Mouse (Mus musculus) stomach, postnatal 0 days (tissue): ENCODE data around the gene Gpld1. TPM values are rescaled to one million over a fixed set of nuclear protein-coding genes. Genes with fewer than 3 reads are reported as not detected.

Experiments used
- ATAC-seq: fragments of 200-750 bp; cut with Nextera tagmentation; 2 replicates; pipeline ENCODE4 v1.8.0; 2017; ENCODE audit not compliant: low FRiP score, low TSS enrichment
- DNase-seq: peaks from one replicate; pipeline ENCODE4 v3.0.0-alpha.2; 2016; ENCODE audit warnings: low spot score
- H3K27ac ChIP-seq: fragments of 300-500 bp; sonication (generic); replicated peaks from 2 replicates; pipeline ENCODE4 v1.5.1; 2014; ENCODE audit warnings: mild to moderate bottlenecking, control low read depth
- H3K27me3 ChIP-seq: fragments of 300-500 bp; sonication (generic); 2 replicates; pipeline ENCODE4 v1.6.1; 2014; ENCODE audit warnings: low read length; ENCODE audit not compliant: control insufficient read depth, insufficient read depth
- H3K36me3 ChIP-seq: fragments of 300-500 bp; sonication (generic); 2 replicates; pipeline ENCODE4 v1.6.1; 2014; ENCODE audit warnings: low read length, mixed read lengths; ENCODE audit not compliant: control insufficient read depth, insufficient read depth
- H3K4me1 ChIP-seq: fragments of 300-500 bp; sonication (generic); replicated peaks from 2 replicates; pipeline ENCODE4 v1.6.1; 2014; ENCODE audit warnings: antibody characterized with exemption; ENCODE audit not compliant: control insufficient read depth, insufficient read depth
- H3K4me2 ChIP-seq: fragments of 300-500 bp; sonication (generic); replicated peaks from 2 replicates; pipeline ENCODE4 v1.6.1; 2014; ENCODE audit warnings: low read depth, mild to moderate bottlenecking, control low read depth, moderate library complexity
- H3K4me3 ChIP-seq: fragments of 300-500 bp; sonication (generic); 2 replicates; pipeline ENCODE4 v1.5.1; 2014; ENCODE audit warnings: low read depth, low read length, control low read depth
- H3K9ac ChIP-seq: fragments of 300-500 bp; sonication (generic); 2 replicates; pipeline ENCODE4 v1.6.1; 2014; ENCODE audit warnings: mild to moderate bottlenecking, low read length, control low read depth, mixed read lengths
- H3K9me3 ChIP-seq: fragments of 300-500 bp; sonication (generic); 2 replicates; pipeline ENCODE4 v1.6.1; 2016; ENCODE audit warnings: low read length; ENCODE audit not compliant: control insufficient read depth
- CTCF ChIP-seq: IDR thresholded peaks from 2 replicates; pipeline ENCODE4 v1.5.1; 2016; ENCODE audit warnings: antibody characterized with exemption, low read depth, mild to moderate bottlenecking, moderate library complexity
- EP300 ChIP-seq: optimal IDR thresholded peaks from 2 replicates; pipeline ENCODE3; 2016; ENCODE audit warnings: antibody characterized with exemption
- WGBS: fragments of 180-500 bp; shearing (Covaris S2); extraction: QIAGEN DNeasy Blood & Tissue Kit; methylation state at CpG from one replicate; pipeline ENCODE4 v1.1.7; 2014; 5-methylcytosine and 5-hydroxymethylcytosine counted together
- polyA plus RNA-seq: library from polyadenylated mRNA; unstranded; fragments of >200 nt; fragmentation: Nextera tagmentation; extraction: Ambion mirVana; gene quantifications from 2 replicates; pipeline ENCODE4 v1.2.1, GENCODE M21; 2015

The Gpld1 gene
- polyA plus RNA-seq, 1 experiment from 2014 or later = 26.0 TPM

DNA sequence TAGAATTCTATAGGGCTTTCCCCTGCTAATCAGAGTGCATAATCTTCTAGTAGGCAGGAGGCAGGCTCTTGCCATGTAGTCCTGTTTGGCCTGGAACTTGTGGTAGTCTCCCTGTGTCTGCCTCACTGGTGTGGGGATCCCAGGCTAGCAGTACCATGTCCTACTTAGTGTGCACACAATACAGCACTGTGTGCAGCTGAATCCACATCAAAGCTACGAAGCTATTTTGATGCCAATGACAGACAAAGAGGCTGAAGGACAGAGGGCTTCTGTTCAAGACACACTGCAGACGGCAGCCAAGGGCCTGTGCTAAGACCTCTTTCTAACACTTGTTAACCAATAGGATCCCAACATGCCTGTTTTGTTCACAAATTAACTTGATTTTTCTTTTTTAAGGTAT lies 42.5 kb downstream of the Gpld1 start:
- no peak for DNase-seq
- Histone ChIP-seq H3K9me3 (no peaks in the 10 kb centered on the region), H3K4me3 (no peak overlapping the region), H3K4me1 (no peaks in the 10 kb centered on the region), H3K4me2 (no peak overlapping the region), H3K27me3 (no peaks in the 10 kb centered on the region), H3K36me3 (peaks cover 4% of the 10 kb centered on the region), H3K27ac (no peak overlapping the region), H3K9ac (no peak overlapping the region)
- ATAC-seq = no peak
- no peak for TF ChIP-seq CTCF
- no peak for TF ChIP-seq EP300
- WGBS = 84% methylated on average over 2 of the region's 2 CpGs

DNA sequence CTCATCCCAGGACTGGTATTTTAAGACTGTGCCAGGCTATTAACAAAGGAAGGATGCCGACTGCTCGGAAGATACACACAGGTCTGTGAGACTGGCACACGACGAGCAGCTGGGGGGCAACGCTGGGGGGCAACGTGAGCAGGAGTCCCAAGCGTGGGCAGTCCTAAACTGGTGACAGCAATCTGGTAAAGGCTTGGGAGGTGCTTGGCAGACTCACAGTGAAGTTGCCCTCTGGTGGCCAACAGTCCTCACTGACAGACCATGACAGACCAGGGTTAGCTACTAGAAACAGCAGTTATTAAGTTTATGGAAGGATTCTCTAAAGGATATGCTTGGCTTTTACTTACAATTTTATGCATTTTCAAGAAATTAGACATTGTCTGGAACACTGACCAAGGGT lies 45.4 kb downstream of the Gpld1 start:
- H3K27ac ChIP-seq = no peak overlapping the region
- H3K4me1 ChIP-seq = no peaks in the 10 kb centered on the region
- H3K4me3 ChIP-seq = no peak overlapping the region
- H3K9ac ChIP-seq = no peak overlapping the region
- no peak for TF ChIP-seq EP300
- peak; percentile 83 for TF ChIP-seq CTCF
- no peaks in the 10 kb centered on the region for H3K9me3 ChIP-seq
- no peaks in the 10 kb centered on the region for H3K27me3 ChIP-seq
- H3K36me3 ChIP-seq = peaks cover 9% of the 10 kb centered on the region
- DNase-seq (peak; percentile 69), ATAC-seq (peak; percentile 80)
- 36% methylated on average over 7 of the region's 7 CpGs for WGBS
- H3K4me2 ChIP-seq = no peak overlapping the region

- no peak overlapping the region for H3K9ac ChIP-seq
- 73% methylated on average over 6 of the region's 6 CpGs for WGBS
- ATAC-seq = no peak
Observed at GRCm38 (mm10) chr13:24989006-24989405, 46.1 kb downstream of the Gpld1 start.

GRCm38 (mm10) chr13:24993160-24993559 lies 50.2 kb downstream of the Gpld1 start:
- H3K4me1 ChIP-seq = no peaks in the 10 kb centered on the region
- H3K4me2 ChIP-seq = no peak overlapping the region
- H3K4me3 ChIP-seq = no peak overlapping the region
- H3K27me3 ChIP-seq = no peaks in the 10 kb centered on the region
- TF ChIP-seq CTCF (no peak), EP300 (no peak)
- WGBS = 9% methylated on average over 2 of the region's 2 CpGs
- ATAC-seq (peak; percentile 48; the same call in 1 of the 2 replicates), DNase-seq (no peak)
- H3K36me3 ChIP-seq = peaks cover 29% of the 10 kb centered on the region
- H3K9me3 ChIP-seq = no peaks in the 10 kb centered on the region
- no peak overlapping the region for H3K27ac ChIP-seq
- H3K9ac ChIP-seq = no peak overlapping the region

More at GRCm38 (mm10) chr13:24989006-24989405, 46.1 kb downstream of the Gpld1 start:
- TF ChIP-seq EP300 (no peak), CTCF (no peak)
- DNase-seq = no peak
- Histone ChIP-seq H3K27ac (no peak overlapping the region), H3K27me3 (no peaks in the 10 kb centered on the region), H3K36me3 (peaks cover 9% of the 10 kb centered on the region), H3K4me1 (no peaks in the 10 kb centered on the region), H3K4me3 (no peak overlapping the region), H3K4me2 (no peak overlapping the region), H3K9me3 (no peaks in the 10 kb centered on the region)

- TF ChIP-seq CTCF = no peak
- H3K27ac ChIP-seq = no peak overlapping the region
- H3K4me1 ChIP-seq = no peaks in the 10 kb centered on the region
- no peak overlapping the region for H3K4me3 ChIP-seq
- peaks cover 39% of the 10 kb centered on the region for H3K36me3 ChIP-seq
- ATAC-seq = peak; percentile 79
- no peak overlapping the region for H3K4me2 ChIP-seq
- no peaks in the 10 kb centered on the region for H3K27me3 ChIP-seq
- H3K9ac ChIP-seq = no peak overlapping the region
- H3K9me3 ChIP-seq = no peaks in the 10 kb centered on the region
- whole genome bisulfite sequencing = 63% methylated on average over 2 of the region's 2 CpGs
- DNase-seq = no peak
Observed at GRCm38 (mm10) chr13:24999538-24999937, 56.6 kb downstream of the Gpld1 start.

DNA sequence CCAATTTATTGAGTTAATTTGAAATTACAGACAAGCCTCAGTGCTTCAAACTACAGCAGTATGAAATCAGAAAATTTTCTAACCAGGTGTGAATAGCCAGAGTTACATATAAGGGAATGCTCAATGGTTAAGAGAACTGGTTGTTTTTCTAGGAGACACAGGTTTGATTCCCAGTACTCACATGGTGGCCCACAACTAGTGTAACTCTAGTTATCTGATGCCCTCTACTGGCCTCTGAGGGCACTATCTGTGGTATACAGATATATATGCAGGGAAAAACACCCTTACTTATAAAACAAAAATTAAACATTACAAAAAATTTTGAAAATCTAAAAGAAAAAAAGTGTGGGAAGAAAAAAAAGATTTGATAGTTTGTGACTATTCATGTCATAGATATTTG lies 60.0 kb downstream of the Gpld1 start:
- Histone ChIP-seq H3K4me3 (no peak overlapping the region), H3K4me2 (no peak overlapping the region), H3K27me3 (no peaks in the 10 kb centered on the region), H3K9ac (no peak overlapping the region), H3K27ac (no peak overlapping the region), H3K4me1 (no peaks in the 10 kb centered on the region), H3K36me3 (peaks cover 23% of the 10 kb centered on the region), H3K9me3 (no peaks in the 10 kb centered on the region)
- ATAC-seq (no peak), DNase-seq (no peak)
- TF ChIP-seq EP300 (no peak), CTCF (peak; percentile 51)
